Mouse (Mus musculus) heart, embryonic 11.5 days (tissue): ENCODE measurements around the gene Dync1li1. TPM values are rescaled to one million over a fixed set of nuclear protein-coding genes. Genes with fewer than 3 reads are reported as not detected.

Experiments
- polyA plus RNA-seq: library from polyadenylated mRNA; unstranded; fragments of >200 nt; fragmentation: Nextera tagmentation; extraction: Ambion mirVana; gene quantifications from 2 replicates; pipeline ENCODE4 v1.2.1, GENCODE M21; 2014

Gene Dync1li1
- polyA plus RNA-seq, 1 experiment from 2014 or later = 76.1 TPM

Other genes starting within 250 kb of the Dync1li1 start
- gene Ccr4, start 183.9 kb upstream of the Dync1li1 start, polyA plus RNA-seq = not detected in 2 replicates
- gene C130032M10Rik, start 173.1 kb upstream of the Dync1li1 start, polyA plus RNA-seq = 0.54 and 0.90 TPM in 2 replicates
- 1.00 and 1.1 TPM in 2 replicates for gene Trim71, start 124.4 kb upstream of the Dync1li1 start, polyA plus RNA-seq
- gene Cnot10, start 48.6 kb upstream of the Dync1li1 start, polyA plus RNA-seq = 37.5 and 40.8 TPM in 2 replicates
- 35.6 and 39.5 TPM in 2 replicates for gene Cmtm6, start 42.3 kb downstream of the Dync1li1 start, polyA plus RNA-seq
- gene Cmtm7, start 93.1 kb downstream of the Dync1li1 start, polyA plus RNA-seq = 105 and 121 TPM in 2 replicates
- gene Cmtm8, start 155.4 kb downstream of the Dync1li1 start, polyA plus RNA-seq = 14.4 and 16.2 TPM in 2 replicates
- 13.3 and 15.4 TPM in 2 replicates for gene Gpd1l, start 245.2 kb downstream of the Dync1li1 start, polyA plus RNA-seq